Mouse (Mus musculus) Muller cell, postnatal 12 days (primary cell): ENCODE measurements around the gene Tmem159.

Experiments used
- DNase-seq: peaks from one replicate; pipeline ENCODE4 v3.0.0-alpha.2; 2015; ENCODE audit errors: inconsistent ontology term

Gene Tmem159

GRCm38 (mm10) chr7:120142743-120143142 is 40.6 kb downstream of the Tmem159 start:
- DNase-seq = no peak

DNA sequence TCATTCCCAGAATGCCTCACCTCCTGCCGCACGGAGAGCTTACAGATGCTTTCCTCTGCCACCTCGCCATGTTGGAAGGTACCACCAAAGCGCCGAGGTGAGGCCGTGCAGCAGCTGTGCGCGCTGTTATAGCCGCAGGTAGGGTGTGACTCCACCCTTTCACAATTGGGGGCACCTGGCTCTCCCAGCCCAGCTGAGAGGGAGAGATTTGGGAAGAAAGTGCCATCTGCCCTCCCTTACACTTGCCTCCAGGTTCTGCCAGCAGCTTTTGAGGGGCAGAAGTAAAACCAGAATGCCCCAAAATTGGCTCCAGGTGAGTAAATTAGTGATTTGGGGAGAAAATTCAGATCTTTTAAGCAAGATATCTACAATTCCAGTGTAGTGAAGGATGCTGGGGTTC is 43.0 kb downstream of the Tmem159 start, which contains the start of gene Zp2:
Zp2 (minus strand) TSS at position 101 of the 400 bp plus-strand sequence.
- no peak for DNase-seq

GRCm38 (mm10) chr7:120150257-120150656 is 48.1 kb downstream of the Tmem159 start:
- peak; percentile 59 for DNase-seq

- no peak for DNase-seq
These were observed 48.7 kb downstream of the Tmem159 start for GRCm38 (mm10) chr7:120150898-120151297.

DNA sequence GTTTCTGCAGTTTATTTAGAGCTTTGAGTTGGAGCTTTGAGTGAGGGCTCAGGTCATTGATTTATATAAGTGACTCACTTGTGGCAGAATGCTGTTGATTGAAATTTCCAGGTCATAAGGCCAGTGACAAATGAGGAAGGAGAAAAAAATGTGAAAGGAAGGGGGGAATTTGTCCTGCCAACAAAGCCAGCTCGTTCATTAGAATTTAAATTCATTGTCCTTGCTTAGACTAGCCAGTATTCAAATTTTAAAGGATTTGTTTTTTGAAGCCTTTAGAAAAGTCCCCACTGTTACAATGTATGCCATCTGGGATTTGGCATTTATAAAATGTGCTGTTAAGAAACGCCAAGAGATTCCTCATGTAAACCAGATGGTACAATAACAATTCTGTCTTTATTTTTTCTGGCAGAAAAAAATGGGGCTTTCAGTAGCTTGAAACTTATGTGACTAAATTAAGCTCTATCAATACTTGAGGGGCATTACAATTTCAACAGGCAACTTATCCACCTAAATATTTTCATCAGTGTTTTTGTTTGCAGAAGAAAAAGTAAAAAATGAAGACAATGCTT is 54.8 kb downstream of the Tmem159 start:
- DNase-seq = peak; percentile 97

DNA sequence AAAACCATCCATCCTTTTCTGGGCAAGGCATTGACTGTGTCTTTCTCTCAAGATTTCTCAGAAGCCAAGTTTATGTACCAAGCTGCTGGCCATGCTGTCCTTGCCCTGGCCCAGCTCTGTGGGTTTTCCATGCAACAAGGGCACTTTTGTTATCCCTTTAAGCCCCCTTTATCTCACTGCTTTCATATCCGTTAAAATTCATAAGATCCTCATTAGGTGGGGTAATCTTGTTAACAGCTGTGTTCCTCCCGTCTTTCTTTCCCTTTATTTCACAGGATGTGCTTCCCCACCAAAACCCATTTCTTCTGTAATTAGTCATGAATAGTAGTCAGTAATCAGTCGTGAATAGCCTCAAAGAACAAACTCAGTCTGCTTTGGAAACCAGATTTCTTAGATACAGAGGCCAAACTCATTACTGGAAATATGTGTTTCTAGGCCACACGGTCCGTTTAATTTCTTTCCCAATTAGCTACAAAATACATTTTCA is 55.5 kb downstream of the Tmem159 start:
- peak; percentile 97 for DNase-seq

- no peak for DNase-seq
These were observed 56.0 kb downstream of the Tmem159 start for GRCm38 (mm10) chr7:120158121-120158613.

DNA sequence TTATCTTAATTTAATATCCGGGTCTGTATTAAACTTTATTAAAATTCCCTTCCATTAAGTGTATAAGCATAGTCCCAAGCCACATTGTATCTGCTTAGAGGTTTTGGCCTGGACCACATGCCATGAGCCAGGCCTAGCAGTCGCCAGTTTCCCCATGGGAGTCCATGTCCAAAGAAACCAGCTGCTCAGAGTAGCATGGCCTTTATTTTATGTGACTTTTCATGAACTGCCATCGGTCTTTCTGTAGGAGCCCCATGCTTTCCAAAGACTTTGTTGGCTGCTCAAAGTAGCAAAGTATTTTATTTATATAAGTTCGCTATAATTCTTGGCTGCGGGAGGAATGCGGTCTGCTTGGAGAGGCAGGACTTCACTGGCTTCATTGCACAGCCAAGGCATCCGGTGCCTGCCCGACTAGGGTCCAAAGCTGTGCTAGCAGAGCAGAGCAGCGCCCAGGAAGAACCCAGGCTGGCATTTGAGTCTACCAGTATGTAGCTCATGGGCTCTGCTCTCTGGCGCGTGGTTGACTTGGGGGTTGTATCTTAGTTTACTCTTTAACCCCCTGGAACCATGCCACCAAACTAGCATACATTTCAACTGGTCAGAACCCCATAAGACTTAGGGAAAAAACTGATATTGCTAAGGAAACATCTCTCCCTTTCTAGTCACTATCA is 61.6 kb downstream of the Tmem159 start:
- no peak for DNase-seq
